Mouse (Mus musculus): ENCODE measurements around the gene Slc43a1.

- no peak for TF ChIP-seq POLR2A (IDR thresholded peaks at IDR 0.05; ENCODE audit: borderline replicate concordance, control insufficient read depth, low read depth, low read length)
- peak; percentile 97 for TF ChIP-seq CTCF (IDR thresholded peaks at IDR 0.05; ENCODE audit: control insufficient read depth, insufficient read depth, low read length)
Measured at GRCm38 (mm10) chr2:84831666-84832391, 6.8 kb upstream of the Slc43a1 start.
